Mouse (Mus musculus) cerebellum, adult 2 months (tissue): ENCODE data around the gene Kat14.

Source experiments
- CTCF ChIP-seq: fragments of 200-500 bp; IDR thresholded peaks from 2 replicates; pipeline ENCODE4 v1.5.1; 2011; ENCODE audit warnings: low read depth, mild to moderate bottlenecking, control low read depth, low read length, moderate library complexity, borderline replicate concordance; ENCODE audit not compliant: insufficient read depth
- POLR2A ChIP-seq: fragments of 200-500 bp; IDR thresholded peaks from 2 replicates; pipeline ENCODE4 v1.6.1; 2011; ENCODE audit warnings: low read length, control low read depth, borderline replicate concordance; ENCODE audit not compliant: insufficient read depth

DNA sequence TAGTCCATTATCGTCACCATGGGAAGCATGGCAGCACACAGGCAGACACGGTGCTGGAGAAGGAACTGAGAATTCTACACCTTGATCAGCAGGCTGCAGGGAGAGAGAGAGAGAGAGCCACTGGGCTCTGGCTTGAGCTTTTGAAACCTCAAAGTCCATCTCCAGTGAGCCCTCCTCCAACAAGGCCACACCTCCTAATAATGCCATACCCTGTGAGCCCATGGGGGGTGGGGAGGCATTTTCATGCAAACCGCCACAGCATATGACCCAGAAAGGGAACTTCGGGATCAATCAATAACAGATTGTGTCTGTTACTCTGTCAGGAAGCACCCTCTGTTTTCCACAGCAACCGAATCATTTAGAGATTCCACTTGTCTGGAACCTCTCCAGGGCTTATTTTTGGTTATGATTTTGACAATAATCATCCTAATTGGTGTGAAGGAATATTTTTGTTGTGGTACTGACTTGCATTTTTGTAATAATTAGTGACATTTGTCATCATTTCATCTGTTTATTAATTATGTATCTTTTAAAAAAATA lies 62.6 kb downstream of the Kat14 start:
- TF ChIP-seq POLR2A = no peak
- TF ChIP-seq CTCF = no peak
